Mouse (Mus musculus) urinary bladder, postnatal 0 days (tissue): ENCODE measurements around the gene Pkdrej. TPM values are rescaled to one million over a fixed set of nuclear protein-coding genes. Genes with fewer than 3 reads are reported as not detected.

Experiments used
- polyA plus RNA-seq: library from polyadenylated mRNA; unstranded; fragments of >200 nt; fragmentation: Nextera tagmentation; extraction: Ambion mirVana; gene quantifications from 2 replicates; pipeline ENCODE4 v1.2.1, GENCODE M21; 2015

Gene Pkdrej
- 0.10 and 0.15 TPM in 2 replicates for polyA plus RNA-seq

GRCm38 (mm10) chr15:85821203-85822010 lies at the start of gene Pkdrej:
Gene Pkdrej (minus strand): TSS chr15:85821734.

DNA sequence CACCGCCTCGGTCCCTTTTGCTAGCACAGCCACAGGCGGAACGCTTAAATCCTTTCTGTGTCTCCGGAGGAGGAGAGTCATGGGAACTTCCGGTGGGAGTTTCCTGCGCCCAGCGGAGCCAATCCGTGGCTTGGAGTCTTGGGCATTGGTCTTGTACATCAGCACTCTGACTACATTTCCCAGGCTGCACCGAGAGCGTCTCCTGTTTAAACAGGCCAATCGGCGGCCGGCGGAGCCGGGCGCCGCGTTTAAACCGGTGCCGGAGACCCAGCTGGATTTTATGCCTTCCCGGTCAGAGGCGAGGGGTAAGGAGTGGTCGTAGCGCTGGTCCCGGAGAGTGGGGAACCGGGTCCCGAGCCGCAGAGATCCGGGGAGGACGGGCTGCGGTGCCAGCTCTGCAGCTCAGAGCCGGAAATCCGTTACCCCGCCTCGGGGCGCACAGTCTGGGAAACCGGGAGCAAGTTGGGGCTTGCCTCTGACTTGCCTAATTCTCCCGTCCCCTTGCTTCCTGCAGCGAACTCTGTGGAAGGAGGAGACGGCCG lies 38.0 kb upstream of the Pkdrej start, which contains the start of gene Gtse1:
Gene Gtse1, plus strand, starts transcription at position 256 of the 542 bp plus-strand sequence.

GRCm38 (mm10) chr15:85831954-85832590 lies 10.5 kb upstream of the Pkdrej start, which contains the start of gene Ttc38:
Gene Ttc38 (plus strand): TSS chr15:85832306.

DNA sequence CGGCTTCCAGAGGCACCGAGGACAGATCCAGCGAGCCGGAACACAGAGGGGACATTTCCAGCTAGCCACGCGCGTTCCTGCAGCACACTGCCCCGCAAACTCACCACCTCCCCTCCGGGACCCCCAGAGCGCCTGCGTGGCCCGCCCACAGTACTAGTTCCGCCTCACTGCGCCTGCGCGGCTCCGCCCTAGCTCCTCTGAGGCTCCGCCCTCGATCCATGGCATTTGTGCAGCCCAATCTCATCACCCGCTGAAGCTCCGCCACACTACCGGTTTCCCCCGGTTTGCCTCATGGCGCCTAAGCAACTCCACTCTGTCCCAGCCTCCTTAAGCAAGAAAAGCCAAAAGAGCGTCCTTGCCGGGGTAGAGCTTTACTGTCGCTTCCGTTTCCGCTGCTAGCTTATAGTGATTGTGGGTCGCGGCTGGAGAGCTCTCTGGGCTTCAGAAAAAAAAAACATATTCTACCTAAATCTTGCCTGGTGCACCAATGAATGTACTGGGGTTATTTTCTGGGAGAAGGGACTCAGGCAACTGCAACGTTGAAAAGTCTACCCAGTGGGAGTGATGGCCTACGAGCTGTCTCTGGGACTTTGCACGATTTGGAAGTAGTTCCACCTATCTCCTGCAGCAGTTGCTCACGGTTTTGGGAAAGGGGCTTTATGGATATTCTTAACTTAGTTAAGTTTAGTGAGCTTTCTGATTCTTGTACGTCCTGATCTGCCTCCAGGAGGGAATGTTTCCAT lies 9.8 kb downstream of the Pkdrej start, which contains the start of gene Cdpf1:
Gene Cdpf1, minus strand, starts transcription at position 163 of the 743 bp plus-strand sequence.

Other genes with a start within 250 kb of the Pkdrej start
- gene Wnt7b, start 239.3 kb downstream of the Pkdrej start, polyA plus RNA-seq: 13.3 and 16.1 TPM in 2 replicates
- 4.0 and 4.1 TPM in 2 replicates for gene Ppara, start 86.8 kb downstream of the Pkdrej start, polyA plus RNA-seq
- 33.1 and 42.3 TPM in 2 replicates for gene Cdpf1, start 10.0 kb downstream of the Pkdrej start, polyA plus RNA-seq
- gene Ttc38, start 10.6 kb upstream of the Pkdrej start, polyA plus RNA-seq: 8.6 and 9.4 TPM in 2 replicates
- 8.4 and 9.8 TPM in 2 replicates for gene Gtse1, start 38.0 kb upstream of the Pkdrej start, polyA plus RNA-seq
- 20.4 and 22.3 TPM in 2 replicates for gene Trmu, start 57.6 kb upstream of the Pkdrej start, polyA plus RNA-seq
- gene Celsr1, start 212.0 kb upstream of the Pkdrej start, polyA plus RNA-seq: 0.23 and 0.25 TPM in 2 replicates
- gene Gramd4, start 236.0 kb upstream of the Pkdrej start, polyA plus RNA-seq: 5.8 and 6.5 TPM in 2 replicates